ENCODE assay signal across 27 mouse cellular contexts in the genomic region with DNA sequence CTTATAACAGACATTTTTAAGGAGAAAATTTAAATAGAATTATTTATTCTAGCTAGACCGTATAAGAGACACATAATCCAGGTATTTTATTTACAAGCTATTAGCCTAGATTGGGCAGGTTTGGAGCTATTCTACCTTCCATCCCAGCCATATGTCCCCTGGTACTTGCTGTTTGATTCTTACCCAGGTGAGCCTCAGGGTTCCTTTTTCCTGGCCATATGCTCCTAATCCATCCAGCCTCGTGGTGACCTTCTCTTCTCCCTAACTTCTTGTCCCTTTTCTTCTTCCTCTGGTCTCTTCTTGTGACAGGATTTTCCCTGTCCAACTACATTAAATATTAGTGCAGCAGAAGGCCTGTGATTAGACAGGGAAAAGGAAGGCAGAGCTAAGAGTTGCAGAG.
"Had no signal": no experiment of that assay in that cellular context is flagged by ENCODE, and none has a peak within 500 bp of the region (broad histone marks: within the 10 kb centered on the region; RNA-seq: fewer than 3 reads in every experiment).

No protein-coding gene starts in this region.

- H3K9me3 ChIP-seq: heart, embryonic 13.5 days; heart, embryonic 15.5 days; hindbrain, embryonic 13.5 days; hindbrain, embryonic 15.5 days; kidney, embryonic 15.5 days; limb, embryonic 10.5 days; limb, embryonic 12.5 days had no signal

- ATAC-seq: hindbrain, postnatal 0 days; intestine, embryonic 16.5 days had no signal

- H3K4me2 ChIP-seq: heart, embryonic 11.5 days; heart, embryonic 13.5 days; heart, embryonic 15.5 days; hindbrain, embryonic 13.5 days; hindbrain, embryonic 15.5 days; kidney, embryonic 15.5 days; limb, embryonic 12.5 days; liver, embryonic 11.5 days had no signal

- H3K4me3 ChIP-seq: heart, adult 2 months; heart, embryonic 13.5 days; heart, embryonic 15.5 days; hindbrain, embryonic 13.5 days; hindbrain, embryonic 15.5 days; kidney, embryonic 15.5 days; layer of hippocampus, adult 2 months; left cerebral cortex, adult 2 months; limb, embryonic 10.5 days; limb, embryonic 12.5 days had no signal

- H3K27ac ChIP-seq: heart, adult 2 months; heart, embryonic 13.5 days; heart, embryonic 15.5 days; hindbrain, embryonic 13.5 days; hindbrain, embryonic 15.5 days; hindbrain, postnatal 0 days; kidney, embryonic 15.5 days; kidney, postnatal 0 days; layer of hippocampus, adult 2 months; left cerebral cortex, adult 2 months; limb, embryonic 10.5 days; limb, embryonic 12.5 days; liver, embryonic 14.5 days had no signal

- H3K36me3 ChIP-seq: heart, embryonic 13.5 days; heart, embryonic 15.5 days; hindbrain, embryonic 13.5 days; hindbrain, embryonic 15.5 days; kidney, embryonic 15.5 days; limb, embryonic 10.5 days; limb, embryonic 12.5 days had no signal

- H3K27me3 ChIP-seq: heart, embryonic 13.5 days; heart, embryonic 15.5 days; hindbrain, embryonic 13.5 days; hindbrain, embryonic 15.5 days; kidney, embryonic 15.5 days; limb, embryonic 12.5 days had no signal

- H3K9ac ChIP-seq: heart, embryonic 13.5 days; heart, embryonic 15.5 days; hindbrain, embryonic 13.5 days; hindbrain, embryonic 15.5 days; kidney, embryonic 15.5 days; limb, embryonic 12.5 days; liver, embryonic 14.5 days had no signal

- H3K4me1 ChIP-seq: heart, embryonic 13.5 days; heart, embryonic 15.5 days; hindbrain, embryonic 13.5 days; hindbrain, embryonic 15.5 days; kidney, embryonic 15.5 days; limb, embryonic 10.5 days; limb, embryonic 12.5 days had no signal

- DNase-seq: gastrocnemius, postnatal 14 days; gastrocnemius, postnatal 36 days; heart, adult 2 months; heart, postnatal 14 days; heart, postnatal 36 days; kidney, adult 11 months; kidney, adult 2 months; kidney, adult 9 months; kidney, postnatal 25 days; kidney, postnatal 4 days; liver; lung, adult 18-20 months had no signal
